Mouse (Mus musculus): ENCODE results near the gene Mrgprd. TPM values are rescaled to one million over a fixed set of nuclear protein-coding genes. Genes with fewer than 3 reads are reported as not detected.
A peak's percentile ranks its signal among the peaks of the same experiment; 100 is the strongest.

Mrgprd gene
- polyA plus RNA-seq, 1 experiment from 2014 or later: not detected

- Histone ChIP-seq H3K4me2 (ENCODE audit: low read depth, low read length, severe bottlenecking) (no peak overlapping the region), H3K4me3 (ENCODE audit: low read depth, low read length) (no peak overlapping the region), H3K27me3 (ENCODE audit: control insufficient read depth, insufficient read depth, low read length) (no peaks in the 10 kb centered on the region), H3K9ac (ENCODE audit: low read length) (no peak overlapping the region), H3K4me1 (replicated peaks; ENCODE audit: control insufficient read depth, insufficient read depth, low read length) (no peaks in the 10 kb centered on the region; the same call in 1 of the 2 replicates), H3K36me3 (ENCODE audit: control insufficient read depth, insufficient read depth, low read length) (no peaks in the 10 kb centered on the region), H3K9me3 (ENCODE audit: control insufficient read depth, low read length) (no peaks in the 10 kb centered on the region), H3K27ac (ENCODE audit: low read depth, low read length) (no peak overlapping the region)
- 73% methylated on average over 7 of the region's 7 CpGs for WGBS
- no peak for DNase-seq (ENCODE audit: low spot score)
- ATAC-seq (replicated peaks; ENCODE audit: low FRiP score): no peak
These were observed 14.9 kb upstream of the Mrgprd start for GRCm38 (mm10) chr7:145299562-145300320.

- Histone ChIP-seq H3K4me1 (replicated peaks; ENCODE audit: control insufficient read depth, insufficient read depth, low read length) (no peaks in the 10 kb centered on the region; the same call in 1 of the 2 replicates), H3K4me2 (ENCODE audit: low read depth, low read length, severe bottlenecking) (no peak within 1 kb of the TSS), H3K36me3 (ENCODE audit: control insufficient read depth, insufficient read depth, low read length) (no peaks in the 10 kb centered on the region), H3K27ac (ENCODE audit: low read depth, low read length) (no peak within 1 kb of the TSS), H3K4me3 (ENCODE audit: low read depth, low read length) (no peak within 1 kb of the TSS), H3K9ac (ENCODE audit: low read length) (no peak within 1 kb of the TSS), H3K27me3 (ENCODE audit: control insufficient read depth, insufficient read depth, low read length) (no peaks in the 10 kb centered on the region), H3K9me3 (ENCODE audit: control insufficient read depth, low read length) (no peaks in the 10 kb centered on the region)
- WGBS: 34% methylated on average over 13 of the region's 13 CpGs
- no peak for DNase-seq (ENCODE audit: low spot score)
- no peak for ATAC-seq (replicated peaks; ENCODE audit: low FRiP score)
These were observed 14.2 kb upstream of the Mrgprd start, which contains the start of gene Mrgprf for GRCm38 (mm10) chr7:145300321-145301007. Gene Mrgprf (plus strand): TSS chr7:145300828.

- ATAC-seq (replicated peaks; ENCODE audit: low FRiP score) (no peak), DNase-seq (ENCODE audit: low spot score) (no peak)
- H3K27me3 ChIP-seq (ENCODE audit: control insufficient read depth, insufficient read depth, low read length): no peaks in the 10 kb centered on the region
- H3K4me3 ChIP-seq (ENCODE audit: low read depth, low read length): no peak overlapping the region
- H3K9me3 ChIP-seq (ENCODE audit: control insufficient read depth, low read length): no peaks in the 10 kb centered on the region
- no peaks in the 10 kb centered on the region for H3K36me3 ChIP-seq (ENCODE audit: control insufficient read depth, insufficient read depth, low read length)
- no peak overlapping the region for H3K9ac ChIP-seq (ENCODE audit: low read length)
- no peak overlapping the region for H3K27ac ChIP-seq (ENCODE audit: low read depth, low read length)
- no peaks in the 10 kb centered on the region; the same call in 1 of the 2 replicates for H3K4me1 ChIP-seq (replicated peaks; ENCODE audit: control insufficient read depth, insufficient read depth, low read length)
- H3K4me2 ChIP-seq (ENCODE audit: low read depth, low read length, severe bottlenecking): no peak overlapping the region
These were observed 13.7 kb upstream of the Mrgprd start for GRCm38 (mm10) chr7:145301008-145301340.

- Histone ChIP-seq H3K36me3 (ENCODE audit: control insufficient read depth, insufficient read depth, low read length) (no peaks in the 10 kb centered on the region), H3K9me3 (ENCODE audit: control insufficient read depth, low read length) (no peaks in the 10 kb centered on the region), H3K4me2 (ENCODE audit: low read depth, low read length, severe bottlenecking) (no peak overlapping the region), H3K4me1 (replicated peaks; ENCODE audit: control insufficient read depth, insufficient read depth, low read length) (no peaks in the 10 kb centered on the region; the same call in 1 of the 2 replicates), H3K9ac (ENCODE audit: low read length) (no peak overlapping the region), H3K27me3 (ENCODE audit: control insufficient read depth, insufficient read depth, low read length) (no peaks in the 10 kb centered on the region), H3K4me3 (ENCODE audit: low read depth, low read length) (no peak overlapping the region), H3K27ac (ENCODE audit: low read depth, low read length) (no peak overlapping the region)
- DNase-seq (ENCODE audit: low spot score) (no peak), ATAC-seq (replicated peaks; ENCODE audit: low FRiP score) (no peak)
- WGBS: 91% methylated on average over 6 of the region's 6 CpGs
These were observed 13.2 kb upstream of the Mrgprd start for GRCm38 (mm10) chr7:145301341-145302005.

GRCm38 (mm10) chr7:145302488-145303285 lies 11.9 kb upstream of the Mrgprd start:
- DNase-seq (ENCODE audit: low spot score) (peak; percentile 88), ATAC-seq (replicated peaks; ENCODE audit: low FRiP score) (peak; percentile 94)
- H3K4me1 ChIP-seq (replicated peaks; ENCODE audit: control insufficient read depth, insufficient read depth, low read length): no peaks in the 10 kb centered on the region; the same call in 1 of the 2 replicates
- H3K4me3 ChIP-seq (ENCODE audit: low read depth, low read length): peak overlapping the region; percentile 14
- 4% methylated on average over 20 of the region's 20 CpGs for WGBS
- H3K9me3 ChIP-seq (ENCODE audit: control insufficient read depth, low read length): no peaks in the 10 kb centered on the region
- peak overlapping the region; percentile 52 for H3K9ac ChIP-seq (ENCODE audit: low read length)
- H3K27me3 ChIP-seq (ENCODE audit: control insufficient read depth, insufficient read depth, low read length): no peaks in the 10 kb centered on the region
- H3K4me2 ChIP-seq (ENCODE audit: low read depth, low read length, severe bottlenecking): peak overlapping the region; percentile 35
- no peak overlapping the region for H3K27ac ChIP-seq (ENCODE audit: low read depth, low read length)
- H3K36me3 ChIP-seq (ENCODE audit: control insufficient read depth, insufficient read depth, low read length): no peaks in the 10 kb centered on the region

GRCm38 (mm10) chr7:145304153-145304552 lies 10.5 kb upstream of the Mrgprd start:
- H3K9ac ChIP-seq (ENCODE audit: low read length): no peak overlapping the region
- ATAC-seq (replicated peaks; ENCODE audit: low FRiP score): no peak
- WGBS: 85% methylated on average over 2 of the region's 2 CpGs

GRCm38 (mm10) chr7:145307636-145308035 lies 7.0 kb upstream of the Mrgprd start:
- no peaks in the 10 kb centered on the region for H3K27me3 ChIP-seq (ENCODE audit: control insufficient read depth, insufficient read depth, low read length)
- H3K9ac ChIP-seq (ENCODE audit: low read length): no peak overlapping the region
- no peak overlapping the region for H3K4me3 ChIP-seq (ENCODE audit: low read depth, low read length)
- 91% methylated on average over 10 of the region's 10 CpGs for WGBS
- no peaks in the 10 kb centered on the region for H3K9me3 ChIP-seq (ENCODE audit: control insufficient read depth, low read length)
- no peaks in the 10 kb centered on the region; the same call in 1 of the 2 replicates for H3K4me1 ChIP-seq (replicated peaks; ENCODE audit: control insufficient read depth, insufficient read depth, low read length)
- H3K4me2 ChIP-seq (ENCODE audit: low read depth, low read length, severe bottlenecking): no peak overlapping the region
- DNase-seq (ENCODE audit: low spot score) (no peak), ATAC-seq (replicated peaks; ENCODE audit: low FRiP score) (no peak)
- no peak overlapping the region for H3K27ac ChIP-seq (ENCODE audit: low read depth, low read length)
- no peaks in the 10 kb centered on the region for H3K36me3 ChIP-seq (ENCODE audit: control insufficient read depth, insufficient read depth, low read length)

More at GRCm38 (mm10) chr7:145304153-145304552, 10.5 kb upstream of the Mrgprd start:
- no peak for DNase-seq (ENCODE audit: low spot score)
- Histone ChIP-seq H3K36me3 (ENCODE audit: control insufficient read depth, insufficient read depth, low read length) (no peaks in the 10 kb centered on the region), H3K4me3 (ENCODE audit: low read depth, low read length) (no peak overlapping the region), H3K9me3 (ENCODE audit: control insufficient read depth, low read length) (no peaks in the 10 kb centered on the region), H3K4me1 (replicated peaks; ENCODE audit: control insufficient read depth, insufficient read depth, low read length) (no peaks in the 10 kb centered on the region; the same call in 1 of the 2 replicates), H3K27ac (ENCODE audit: low read depth, low read length) (no peak overlapping the region), H3K27me3 (ENCODE audit: control insufficient read depth, insufficient read depth, low read length) (no peaks in the 10 kb centered on the region), H3K4me2 (ENCODE audit: low read depth, low read length, severe bottlenecking) (no peak overlapping the region)

GRCm38 (mm10) chr7:145308061-145308675 lies 6.5 kb upstream of the Mrgprd start:
- 84% methylated on average over 30 of the region's 30 CpGs for WGBS
- ATAC-seq (replicated peaks; ENCODE audit: low FRiP score) (no peak), DNase-seq (ENCODE audit: low spot score) (no peak)
- Histone ChIP-seq H3K27ac (ENCODE audit: low read depth, low read length) (no peak overlapping the region), H3K9me3 (ENCODE audit: control insufficient read depth, low read length) (no peaks in the 10 kb centered on the region), H3K4me3 (ENCODE audit: low read depth, low read length) (no peak overlapping the region), H3K27me3 (ENCODE audit: control insufficient read depth, insufficient read depth, low read length) (no peaks in the 10 kb centered on the region), H3K9ac (ENCODE audit: low read length) (no peak overlapping the region), H3K4me2 (ENCODE audit: low read depth, low read length, severe bottlenecking) (no peak overlapping the region), H3K4me1 (replicated peaks; ENCODE audit: control insufficient read depth, insufficient read depth, low read length) (no peaks in the 10 kb centered on the region), H3K36me3 (ENCODE audit: control insufficient read depth, insufficient read depth, low read length) (no peaks in the 10 kb centered on the region)

Measured in forebrain, embryonic 11.5 days (tissue).